Mouse (Mus musculus) olfactory bulb, adult 2 months (tissue): Measurements from ENCODE around the gene Bcl2l14. TPM values are rescaled to one million over a fixed set of nuclear protein-coding genes. Genes with fewer than 3 reads are reported as not detected.

Source experiments
- H3K27ac ChIP-seq: fragments of 200-500 bp; 2 replicates; pipeline ENCODE4 v1.5.1; 2012; ENCODE audit warnings: low read depth, low read length; ENCODE audit not compliant: insufficient read depth
- H3K4me1 ChIP-seq: fragments of 200-500 bp; 2 replicates; pipeline ENCODE4 v1.6.1; 2012; ENCODE audit warnings: low read length; ENCODE audit not compliant: control insufficient read depth, insufficient read depth
- H3K4me3 ChIP-seq: fragments of 200-500 bp; 2 replicates; pipeline ENCODE4 v1.5.1; 2012; ENCODE audit warnings: mild to moderate bottlenecking, low read depth, low read length, moderate library complexity; ENCODE audit not compliant: insufficient read depth
- CTCF ChIP-seq: fragments of 200-500 bp; IDR thresholded peaks from 2 replicates; pipeline ENCODE4 v1.5.1; 2012; ENCODE audit warnings: low read depth, mild to moderate bottlenecking, low read length, moderate library complexity; ENCODE audit not compliant: insufficient read depth
- POLR2A ChIP-seq: fragments of 200-500 bp; IDR thresholded peaks from 2 replicates; pipeline ENCODE4 v1.6.1; 2012; ENCODE audit warnings: mild to moderate bottlenecking, low read depth, low read length, moderate library complexity; ENCODE audit not compliant: insufficient read depth
- WGBS: fragments of 180-500 bp; shearing (Covaris S2); methylation state at CpG from one replicate; pipeline ENCODE4 v1.1.7; 2018; 5-methylcytosine and 5-hydroxymethylcytosine counted together
- polyA plus RNA-seq: library from polyadenylated mRNA; stranded (reverse); fragments of >200 nt; gene quantifications from 2 replicates; pipeline ENCODE4 v1.2.4, GENCODE M21; 2012; ENCODE audit warnings: low replicate concordance; ENCODE audit not compliant: missing spikeins, insufficient read depth, insufficient read length

Bcl2l14 gene
- polyA plus RNA-seq, 1 experiment = not detected

DNA sequence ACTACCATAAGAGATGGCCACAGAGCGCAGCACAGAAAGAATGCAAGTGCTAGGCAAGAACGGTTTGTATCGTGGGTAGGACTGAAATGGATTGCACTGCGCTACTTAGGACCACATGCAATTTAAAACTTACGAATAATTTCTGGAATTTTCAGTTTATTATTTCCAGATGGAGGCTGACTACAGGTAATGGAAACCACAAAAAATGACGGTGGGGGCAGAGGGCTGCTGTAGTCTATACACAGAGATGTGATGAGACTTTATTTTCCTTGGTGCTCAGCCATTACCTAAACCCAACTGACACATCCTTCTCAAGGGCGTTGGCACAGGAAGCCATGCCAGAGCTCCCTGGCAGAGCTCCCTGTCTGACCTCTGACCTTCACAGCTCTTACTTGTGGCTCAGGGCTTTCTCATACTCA, 77.0 kb downstream of the Bcl2l14 start:
- TF ChIP-seq POLR2A = no peak
- no peak for TF ChIP-seq CTCF
- 89% methylated on average over 7 of the region's 7 CpGs for WGBS

DNA sequence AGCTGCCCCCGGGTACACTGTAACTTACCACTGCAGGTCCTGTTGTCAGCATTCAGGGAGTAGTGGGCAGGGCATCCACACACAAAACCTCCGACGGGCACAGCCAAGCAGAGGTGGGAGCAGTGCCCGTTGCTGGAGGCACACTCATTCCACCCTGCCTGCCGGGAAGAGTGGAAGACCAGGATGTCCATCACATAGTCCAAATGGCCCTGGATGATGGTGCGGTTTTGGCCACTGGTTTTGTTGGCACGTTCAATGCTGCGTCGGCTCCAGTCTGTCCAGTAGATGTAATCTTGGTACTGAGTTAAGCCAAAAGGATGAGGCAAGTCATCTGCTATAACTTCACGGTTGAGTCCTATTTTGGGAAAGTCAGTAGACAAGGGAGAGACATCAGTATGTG, 83.4 kb downstream of the Bcl2l14 start:
- TF ChIP-seq POLR2A (no peak), CTCF (no peak)
- 84% methylated on average over 10 of the region's 10 CpGs for WGBS

More for the DNA sequence above, 77.0 kb downstream of the Bcl2l14 start:
- Histone ChIP-seq H3K4me1 (peaks cover 10% of the 10 kb centered on the region), H3K27ac (no peak overlapping the region), H3K4me3 (no peak overlapping the region)

DNA sequence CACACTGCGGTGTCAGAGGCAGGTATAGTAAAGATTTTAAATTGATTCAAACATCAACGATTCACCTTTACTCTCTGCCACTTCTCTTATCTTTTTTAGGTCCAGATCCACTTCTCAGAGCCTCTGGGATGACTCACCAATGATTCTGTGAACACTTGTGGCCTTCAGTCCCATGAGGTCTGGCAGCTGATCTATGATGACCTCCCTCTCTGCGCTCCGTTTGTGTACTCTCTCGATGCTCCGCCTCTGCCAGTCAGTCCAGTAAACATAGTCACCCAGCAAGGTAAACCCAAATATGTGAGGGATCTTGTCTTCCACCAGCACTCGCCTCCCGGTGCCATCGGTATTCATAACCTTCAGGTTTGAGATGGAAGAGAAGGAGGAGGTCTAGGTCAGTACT, 90.2 kb downstream of the Bcl2l14 start:
- TF ChIP-seq CTCF (no peak), POLR2A (no peak)
- H3K4me1 ChIP-seq = no peaks in the 10 kb centered on the region
- 94% methylated on average over 9 of the region's 9 CpGs for WGBS
- H3K4me3 ChIP-seq = no peak overlapping the region
- no peak overlapping the region for H3K27ac ChIP-seq

More for the DNA sequence above, 83.4 kb downstream of the Bcl2l14 start:
- Histone ChIP-seq H3K4me1 (peaks cover 5% of the 10 kb centered on the region), H3K27ac (no peak overlapping the region), H3K4me3 (no peak overlapping the region)

Other genes with a start within 250 kb of the Bcl2l14 start
- 154 TPM in 1 of 2 replicates, not detected in the other for gene Lrp6, start 170.6 kb downstream of the Bcl2l14 start, polyA plus RNA-seq
- not detected in 2 replicates for gene Mansc1, start 236.2 kb downstream of the Bcl2l14 start, polyA plus RNA-seq
- gene Borcs5, start 243.2 kb downstream of the Bcl2l14 start, polyA plus RNA-seq = not detected in 2 replicates